Mouse (Mus musculus): ENCODE results near the gene Slc5a5. TPM values are rescaled to one million over a fixed set of nuclear protein-coding genes. Genes with fewer than 3 reads are reported as not detected.

Slc5a5 gene
- polyA plus RNA-seq, 1 experiment, result 3.0 TPM

- no peaks in the 10 kb centered on the region for H3K36me3 ChIP-seq (ENCODE audit: control insufficient read depth, insufficient read depth)
- H3ac ChIP-seq (ENCODE audit: control insufficient read depth, insufficient read length), result no peak overlapping the region
- H3K4me2 ChIP-seq (ENCODE audit: low read depth), result no peak overlapping the region
- H3K79me2 ChIP-seq (ENCODE audit: control insufficient read depth, insufficient read depth), result no peaks in the 10 kb centered on the region
- H3K4me3 ChIP-seq, result no peak overlapping the region
- TF ChIP-seq CEBPB (IDR thresholded peaks at IDR 0.05; ENCODE audit: insufficient read depth, poor library complexity, severe bottlenecking) (no peak), MYOG (IDR thresholded peaks at IDR 0.05; ENCODE audit: control insufficient read depth in 1 of 3, insufficient read depth in 1 of 3, insufficient read length in 2 of 3, low read depth in 2 of 3) (peak in 1 of 3 experiments; percentile 8)
- H3K27me3 ChIP-seq (ENCODE audit: control insufficient read depth, insufficient read depth, insufficient read length), result no peaks in the 10 kb centered on the region
These were observed 7.9 kb downstream of the Slc5a5 start for GRCm38 (mm10) chr8:70884683-70885082.

- TF ChIP-seq POLR2AphosphoS2 (IDR thresholded peaks at IDR 0.05; ENCODE audit: insufficient read length, low read depth) (no peak), USF1 (IDR thresholded peaks at IDR 0.05; ENCODE audit: low read depth) (no peak), MYOD1 (IDR thresholded peaks at IDR 0.05; ENCODE audit: control insufficient read depth in 1 of 3, insufficient read length in 2 of 3, low read depth in 2 of 3) (no peak), CEBPB (IDR thresholded peaks at IDR 0.05; ENCODE audit: insufficient read depth, poor library complexity, severe bottlenecking) (no peak), MAX (IDR thresholded peaks at IDR 0.05; ENCODE audit: low read depth) (no peak), TCF3 (IDR thresholded peaks at IDR 0.05; ENCODE audit: insufficient read length, low read depth) (no peak)
- Histone ChIP-seq H3K27me3 (ENCODE audit: control insufficient read depth, insufficient read depth, insufficient read length) (no peaks in the 10 kb centered on the region), H3K4me3 (no peak overlapping the region), H3K36me3 (ENCODE audit: control insufficient read depth, insufficient read depth) (no peaks in the 10 kb centered on the region), H3K4me2 (ENCODE audit: low read depth) (no peak overlapping the region), H3ac (ENCODE audit: control insufficient read depth, insufficient read length) (no peak overlapping the region), H3K79me2 (ENCODE audit: control insufficient read depth, insufficient read depth) (no peaks in the 10 kb centered on the region)
These were observed 8.4 kb downstream of the Slc5a5 start for GRCm38 (mm10) chr8:70884186-70884585.

- TF ChIP-seq MYOD1 (IDR thresholded peaks at IDR 0.05; ENCODE audit: control insufficient read depth in 1 of 3, insufficient read length in 2 of 3, low read depth in 2 of 3) (no peak), MAX (IDR thresholded peaks at IDR 0.05; ENCODE audit: low read depth) (no peak), MYOG (IDR thresholded peaks at IDR 0.05; ENCODE audit: control insufficient read depth in 1 of 3, insufficient read depth in 1 of 3, insufficient read length in 2 of 3, low read depth in 2 of 3) (no peak), USF1 (IDR thresholded peaks at IDR 0.05; ENCODE audit: low read depth) (no peak), TCF12 (IDR thresholded peaks at IDR 0.05; ENCODE audit: insufficient read depth, poor library complexity, severe bottlenecking) (no peak), SRF (IDR thresholded peaks at IDR 0.05; ENCODE audit: control insufficient read depth, insufficient read length, low read depth) (no peak), POLR2AphosphoS2 (IDR thresholded peaks at IDR 0.05; ENCODE audit: insufficient read length, low read depth) (no peak), E2F4 (IDR thresholded peaks at IDR 0.05; ENCODE audit: insufficient read depth) (no peak), POLR2A (IDR thresholded peaks at IDR 0.05; ENCODE audit: insufficient read length, low read depth) (no peak), TCF3 (IDR thresholded peaks at IDR 0.05; ENCODE audit: insufficient read length, low read depth) (no peak), REST (IDR thresholded peaks at IDR 0.05; ENCODE audit: insufficient read depth, insufficient read length) (no peak), CEBPB (IDR thresholded peaks at IDR 0.05; ENCODE audit: insufficient read depth, poor library complexity, severe bottlenecking) (no peak)
- Histone ChIP-seq H3K4me3 (no peak overlapping the region), H3K27me3 (ENCODE audit: control insufficient read depth, insufficient read depth, insufficient read length) (no peaks in the 10 kb centered on the region), H3K4me2 (ENCODE audit: low read depth) (peak overlapping the region; percentile 3), H3ac (ENCODE audit: control insufficient read depth, insufficient read length) (no peak overlapping the region), H3K36me3 (ENCODE audit: control insufficient read depth, insufficient read depth) (no peaks in the 10 kb centered on the region), H3K79me2 (ENCODE audit: control insufficient read depth, insufficient read depth) (no peaks in the 10 kb centered on the region)
These were observed 12.0 kb downstream of the Slc5a5 start for GRCm38 (mm10) chr8:70880546-70880945.

DNA sequence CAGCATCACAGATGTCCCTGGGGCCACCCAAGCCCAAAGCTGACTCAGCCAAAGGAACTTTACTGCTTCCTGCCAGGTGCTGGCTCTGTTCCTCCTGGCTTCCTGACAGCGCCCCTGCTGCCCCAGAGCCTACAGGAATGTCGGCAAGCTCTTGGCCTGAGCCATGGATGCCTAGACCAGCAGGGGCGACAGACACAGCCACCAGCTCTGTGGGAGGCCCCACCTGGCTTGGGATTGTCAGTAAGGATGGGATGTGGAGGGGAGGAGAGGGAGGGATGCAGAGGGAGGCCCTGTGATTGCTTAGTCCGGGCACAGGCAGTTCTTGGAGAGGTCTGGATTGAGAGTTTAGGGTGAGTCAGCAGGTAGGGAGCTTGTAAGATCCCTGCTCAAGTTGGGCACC, 12.4 kb downstream of the Slc5a5 start:
- Histone ChIP-seq H3K79me2 (ENCODE audit: control insufficient read depth, insufficient read depth) (no peaks in the 10 kb centered on the region), H3K36me3 (ENCODE audit: control insufficient read depth, insufficient read depth) (no peaks in the 10 kb centered on the region), H3K27me3 (ENCODE audit: control insufficient read depth, insufficient read depth, insufficient read length) (no peaks in the 10 kb centered on the region), H3K4me3 (no peak overlapping the region), H3ac (ENCODE audit: control insufficient read depth, insufficient read length) (no peak overlapping the region), H3K4me2 (ENCODE audit: low read depth) (peak overlapping the region; percentile 3)
- TF ChIP-seq TCF12 (IDR thresholded peaks at IDR 0.05; ENCODE audit: insufficient read depth, poor library complexity, severe bottlenecking) (no peak), TCF3 (IDR thresholded peaks at IDR 0.05; ENCODE audit: insufficient read length, low read depth) (peak; percentile 19), POLR2A (IDR thresholded peaks at IDR 0.05; ENCODE audit: insufficient read length, low read depth) (no peak), CEBPB (IDR thresholded peaks at IDR 0.05; ENCODE audit: insufficient read depth, poor library complexity, severe bottlenecking) (no peak), MYOG (IDR thresholded peaks at IDR 0.05; ENCODE audit: control insufficient read depth in 1 of 3, insufficient read depth in 1 of 3, insufficient read length in 2 of 3, low read depth in 2 of 3) (peak in 2 of 3 experiments; percentile 14 to 68), E2F4 (IDR thresholded peaks at IDR 0.05; ENCODE audit: insufficient read depth) (no peak), MYOD1 (IDR thresholded peaks at IDR 0.05; ENCODE audit: control insufficient read depth in 1 of 3, insufficient read length in 2 of 3, low read depth in 2 of 3) (peak in 1 of 3 experiments; percentile 37), USF1 (IDR thresholded peaks at IDR 0.05; ENCODE audit: low read depth) (no peak), POLR2AphosphoS2 (IDR thresholded peaks at IDR 0.05; ENCODE audit: insufficient read length, low read depth) (no peak), SRF (IDR thresholded peaks at IDR 0.05; ENCODE audit: control insufficient read depth, insufficient read length, low read depth) (no peak), MAX (IDR thresholded peaks at IDR 0.05; ENCODE audit: low read depth) (no peak), REST (IDR thresholded peaks at IDR 0.05; ENCODE audit: insufficient read depth, insufficient read length) (no peak)

- H3K4me3 ChIP-seq, result no peak overlapping the region
- no peak for TF ChIP-seq MYOG (IDR thresholded peaks at IDR 0.05; ENCODE audit: control insufficient read depth in 1 of 3, insufficient read depth in 1 of 3, insufficient read length in 2 of 3, low read depth in 2 of 3)
- TF ChIP-seq MYOD1 (IDR thresholded peaks at IDR 0.05; ENCODE audit: control insufficient read depth in 1 of 3, insufficient read length in 2 of 3, low read depth in 2 of 3), result no peak
- TF ChIP-seq POLR2AphosphoS2 (IDR thresholded peaks at IDR 0.05; ENCODE audit: insufficient read length, low read depth), result no peak
- no peak for TF ChIP-seq SRF (IDR thresholded peaks at IDR 0.05; ENCODE audit: control insufficient read depth, insufficient read length, low read depth)
- no peak for TF ChIP-seq MAX (IDR thresholded peaks at IDR 0.05; ENCODE audit: low read depth)
- no peak for TF ChIP-seq POLR2A (IDR thresholded peaks at IDR 0.05; ENCODE audit: insufficient read length, low read depth)
- TF ChIP-seq USF1 (IDR thresholded peaks at IDR 0.05; ENCODE audit: low read depth), result no peak
- TF ChIP-seq TCF12 (IDR thresholded peaks at IDR 0.05; ENCODE audit: insufficient read depth, poor library complexity, severe bottlenecking), result no peak
- no peak for TF ChIP-seq TCF3 (IDR thresholded peaks at IDR 0.05; ENCODE audit: insufficient read length, low read depth)
- TF ChIP-seq E2F4 (IDR thresholded peaks at IDR 0.05; ENCODE audit: insufficient read depth), result no peak
- no peak for TF ChIP-seq REST (IDR thresholded peaks at IDR 0.05; ENCODE audit: insufficient read depth, insufficient read length)
- TF ChIP-seq CEBPB (IDR thresholded peaks at IDR 0.05; ENCODE audit: insufficient read depth, poor library complexity, severe bottlenecking), result no peak
- H3K79me2 ChIP-seq (ENCODE audit: control insufficient read depth, insufficient read depth), result no peaks in the 10 kb centered on the region
- no peak overlapping the region for H3ac ChIP-seq (ENCODE audit: control insufficient read depth, insufficient read length)
- H3K27me3 ChIP-seq (ENCODE audit: control insufficient read depth, insufficient read depth, insufficient read length), result no peaks in the 10 kb centered on the region
- H3K4me2 ChIP-seq (ENCODE audit: low read depth), result no peak overlapping the region
- no peaks in the 10 kb centered on the region for H3K36me3 ChIP-seq (ENCODE audit: control insufficient read depth, insufficient read depth)
These were observed 13.1 kb downstream of the Slc5a5 start for GRCm38 (mm10) chr8:70879500-70879899.
